Mouse (Mus musculus) urinary bladder, postnatal 14 days (tissue): ENCODE measurements around the gene Plin3.
A peak's percentile ranks its signal among the peaks of the same experiment; 100 is the strongest.

Experiments used
- DNase-seq: peaks from one replicate; pipeline ENCODE4 v3.0.0; 2021; ENCODE audit warnings: low spot score

Gene Plin3

DNA sequence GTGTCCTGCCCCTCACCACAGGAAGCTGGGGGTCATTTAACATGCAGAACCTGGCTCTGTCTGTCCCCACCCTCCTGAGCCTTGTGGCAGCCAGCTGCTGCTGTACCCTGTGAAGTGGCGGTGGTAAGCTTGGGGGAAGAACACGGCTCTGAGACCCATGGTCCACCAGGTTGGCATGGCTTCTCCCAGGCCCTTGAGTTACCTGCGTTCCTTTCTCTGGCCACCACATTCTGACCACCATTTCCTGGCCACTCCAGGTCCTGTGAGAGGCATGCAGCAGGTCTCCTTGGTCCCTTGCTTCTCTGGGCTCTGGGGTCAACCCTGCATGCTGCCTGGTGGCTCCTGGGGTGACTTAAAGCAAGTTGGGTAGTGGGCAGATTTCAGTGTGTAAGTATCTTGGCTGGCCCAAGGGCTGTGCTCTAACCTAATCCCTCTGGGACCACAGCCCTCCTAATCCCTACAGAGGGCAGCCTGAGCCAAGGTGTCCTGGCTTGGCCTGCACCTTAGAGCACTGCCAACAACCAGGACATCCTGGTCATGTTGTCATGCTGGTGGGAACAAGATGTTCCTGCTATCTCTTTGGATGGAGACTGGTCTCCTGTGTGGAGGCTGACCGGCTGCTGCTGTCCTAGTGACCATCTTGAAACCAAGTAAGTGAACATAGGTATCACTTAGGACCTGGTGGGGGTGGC lies at the start of gene Plin3:
Plin3 (minus strand) TSS at position 343 of the 692 bp plus-strand sequence.
- no peak for DNase-seq

DNA sequence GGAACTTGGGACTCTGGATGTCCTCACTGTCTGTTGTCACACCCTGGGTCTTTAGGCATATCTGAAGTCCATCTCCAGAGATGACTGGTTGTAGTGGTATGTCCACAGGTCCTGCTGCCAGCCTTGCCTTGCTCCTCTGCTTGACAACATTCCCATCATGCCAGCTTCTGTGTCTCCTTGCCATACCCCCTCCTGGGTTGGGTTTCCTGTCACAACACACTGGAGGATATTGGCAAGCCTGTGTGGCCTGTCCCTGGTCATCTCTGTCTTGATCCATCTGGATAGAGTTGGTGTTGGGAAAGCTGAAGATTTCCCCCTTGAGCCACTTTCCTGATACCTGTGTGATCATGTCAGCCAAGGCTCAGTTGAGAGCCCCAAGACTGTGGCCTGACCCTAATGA lies 48.0 kb upstream of the Plin3 start:
- DNase-seq: no peak

DNA sequence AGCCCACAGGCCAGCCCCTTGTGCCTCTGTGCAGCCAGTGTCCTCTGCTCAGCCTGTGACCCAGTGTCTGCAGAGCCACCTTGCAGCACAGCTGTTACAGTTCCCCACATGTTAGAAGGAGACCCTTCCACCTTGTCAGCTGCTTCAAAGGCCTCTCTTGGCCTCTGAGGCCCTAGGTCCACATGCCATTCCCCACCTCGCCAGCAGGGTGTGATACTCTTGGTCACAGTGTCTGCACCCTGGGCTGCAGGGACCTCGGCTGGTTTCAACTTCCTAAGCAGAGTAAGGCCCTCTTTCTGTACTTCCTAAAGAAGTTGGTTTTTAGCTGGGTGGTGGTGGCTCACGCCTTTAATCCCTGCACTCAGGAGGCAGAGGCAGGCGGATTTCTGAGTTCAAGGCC lies 46.2 kb upstream of the Plin3 start:
- DNase-seq: peak; percentile 52

DNA sequence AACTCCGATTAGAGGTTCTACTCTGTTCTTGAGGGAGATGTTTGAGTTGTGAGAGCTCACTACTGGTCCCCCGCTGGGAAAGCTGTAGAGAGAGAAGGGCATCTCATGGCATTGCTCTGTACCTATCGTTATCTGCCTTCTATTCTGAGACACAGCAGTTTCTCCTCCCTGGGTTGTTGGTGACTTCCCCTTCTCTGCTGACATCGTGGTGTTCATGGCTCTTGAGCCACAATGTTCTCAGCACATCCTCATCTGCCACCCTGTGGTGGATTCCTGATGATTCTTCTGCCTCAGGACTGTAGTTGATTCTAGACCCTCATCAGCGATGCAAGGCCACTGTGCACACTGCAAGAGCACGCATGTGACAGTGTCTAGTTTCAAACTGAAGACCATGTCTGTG lies 45.1 kb upstream of the Plin3 start:
- no peak for DNase-seq

DNA sequence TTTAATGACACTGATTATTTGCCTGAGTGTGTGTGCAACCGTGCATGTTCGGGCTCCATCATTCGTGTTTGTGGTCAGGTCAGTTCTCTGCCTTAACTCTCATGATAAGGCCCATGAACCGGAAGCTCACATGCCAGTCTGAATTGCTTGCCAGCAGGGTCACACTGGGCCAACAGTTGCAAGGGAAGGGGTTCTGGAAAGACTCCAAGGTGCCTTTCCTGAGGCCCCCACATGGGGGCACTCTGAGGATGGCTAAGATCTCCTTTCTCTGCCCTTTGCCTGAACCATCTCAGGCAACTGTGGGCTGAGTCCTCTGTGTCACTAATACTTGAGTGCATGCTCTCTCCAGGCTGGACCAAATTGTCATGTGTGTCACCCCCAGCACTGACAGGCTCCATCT lies 44.5 kb upstream of the Plin3 start:
- DNase-seq: peak; percentile 35

DNA sequence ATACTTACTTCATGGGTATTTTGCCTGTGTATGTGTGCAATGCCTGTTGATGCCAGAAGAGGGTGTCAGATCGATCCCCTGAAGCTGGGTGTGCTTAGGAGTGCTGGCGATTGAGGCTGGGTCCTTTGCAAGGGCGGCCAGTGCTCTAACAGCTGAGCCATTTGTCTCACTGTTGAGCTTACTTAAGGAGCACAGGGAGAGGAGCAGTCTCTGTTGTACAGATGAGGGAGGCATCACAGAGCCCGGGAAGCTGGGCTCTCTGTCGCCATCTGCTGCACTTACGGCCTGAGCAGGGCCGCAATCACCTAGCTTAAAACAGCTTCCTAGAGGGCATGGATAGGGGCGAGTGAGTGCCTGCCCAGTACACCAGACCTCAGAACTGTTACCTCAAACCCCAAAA lies 40.3 kb upstream of the Plin3 start:
- DNase-seq: no peak

DNA sequence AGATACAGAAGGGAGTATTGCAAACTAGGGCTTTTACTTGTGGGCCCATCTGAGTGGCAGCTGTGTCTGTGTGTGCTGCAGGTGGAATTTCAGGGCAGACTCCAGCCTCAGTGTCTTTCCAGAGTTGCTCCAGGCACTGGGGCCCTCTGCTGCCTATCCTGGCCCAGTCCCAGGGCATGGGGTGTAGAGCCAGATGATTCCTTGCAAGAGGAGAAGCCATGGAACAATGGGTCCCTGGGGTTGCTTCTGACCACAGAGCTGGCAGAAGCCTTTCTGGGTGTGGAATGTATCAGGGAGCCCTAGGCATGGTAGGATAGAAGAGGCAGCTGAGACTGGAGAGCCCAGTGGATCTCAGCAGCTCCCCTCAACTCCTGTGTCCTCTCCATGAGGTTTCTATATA lies 38.6 kb upstream of the Plin3 start:
- DNase-seq: no peak

DNA sequence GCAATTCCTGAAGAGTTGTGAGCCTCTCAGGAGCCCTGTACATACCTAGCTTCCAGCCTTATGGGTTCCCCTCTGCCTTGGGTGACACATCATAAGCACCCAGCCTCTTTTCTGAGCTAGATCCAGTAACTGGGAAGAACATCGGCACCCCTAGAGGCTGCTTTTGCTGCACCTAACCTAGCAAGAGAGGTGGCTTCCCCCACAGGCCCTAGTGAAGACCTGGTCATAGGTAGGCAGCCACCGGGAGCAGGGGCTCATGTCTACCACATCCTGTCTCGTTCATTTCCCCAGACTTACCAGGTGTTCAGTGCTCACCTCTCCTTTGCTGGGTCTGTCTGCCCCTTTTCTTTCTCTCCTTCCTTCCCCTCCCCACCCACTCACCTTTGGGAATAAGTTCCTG lies 37.7 kb upstream of the Plin3 start:
- no peak for DNase-seq

DNA sequence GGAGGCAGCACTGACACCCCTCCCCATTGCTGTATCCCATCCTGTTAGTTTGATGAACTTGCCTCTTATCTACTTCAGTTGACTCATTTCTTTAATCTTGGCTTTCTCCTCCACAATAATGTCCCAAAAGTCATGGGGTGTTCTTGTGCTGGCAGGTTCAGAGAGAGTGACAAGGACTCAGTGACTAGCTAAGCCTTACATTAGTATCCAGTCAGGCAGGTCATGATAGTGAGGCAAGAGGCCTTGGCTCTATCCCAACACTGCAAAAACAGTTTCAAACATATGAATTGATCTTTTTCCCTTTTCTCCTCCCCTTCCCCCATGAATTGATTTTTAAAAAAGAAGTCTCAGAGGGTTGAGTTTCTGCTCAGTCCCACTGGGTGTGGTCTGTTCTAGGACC lies 36.6 kb upstream of the Plin3 start:
- DNase-seq: no peak

DNA sequence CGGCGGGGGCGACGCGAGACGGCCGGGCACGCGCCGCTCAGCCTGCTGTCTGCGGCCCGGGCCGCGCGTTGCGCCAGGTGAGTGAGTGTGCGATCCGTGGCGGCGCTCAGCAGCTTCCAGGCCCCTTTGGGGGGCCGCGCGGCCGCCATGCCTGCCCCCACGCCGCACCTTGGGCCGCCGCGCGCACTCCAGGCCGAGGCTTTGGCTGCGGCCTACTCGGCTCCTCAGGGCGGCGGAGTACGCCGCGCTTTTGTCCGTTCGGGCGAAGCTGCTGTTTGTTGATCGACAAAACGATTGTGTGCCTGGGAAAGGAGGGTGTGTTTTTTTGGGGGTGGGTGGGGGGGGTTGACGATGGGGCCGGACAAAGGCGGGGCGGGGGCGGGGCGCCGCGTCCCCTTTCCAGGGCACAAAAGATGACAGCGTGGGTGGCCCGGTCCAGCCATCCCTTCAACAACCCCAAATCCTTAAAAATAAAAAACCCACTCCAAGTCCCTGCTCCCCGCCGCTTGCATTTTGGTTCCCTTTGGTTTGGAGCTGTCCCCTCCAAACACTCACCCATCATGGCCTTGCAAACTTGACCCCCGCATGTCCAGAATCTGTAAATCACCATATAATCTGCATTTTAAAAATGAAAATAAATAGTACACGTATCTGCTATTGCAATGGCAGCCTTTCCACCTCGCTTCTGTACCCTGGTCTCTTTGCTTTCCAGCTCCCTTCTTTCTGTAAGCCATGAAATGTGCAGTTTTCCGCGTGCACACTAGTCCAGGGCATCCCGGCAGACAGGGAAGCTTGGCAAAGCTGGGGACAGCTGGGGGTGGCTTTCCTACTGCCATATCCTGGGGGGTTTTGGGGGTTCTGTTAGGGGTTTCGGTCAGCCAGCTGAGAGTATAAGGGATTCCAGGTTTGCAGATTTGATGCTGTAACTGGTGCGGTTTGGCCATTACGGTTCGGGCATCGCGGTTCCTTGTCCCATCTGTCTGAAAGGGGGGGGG lies 33.8 kb upstream of the Plin3 start:
- DNase-seq: peak; percentile 36

DNA sequence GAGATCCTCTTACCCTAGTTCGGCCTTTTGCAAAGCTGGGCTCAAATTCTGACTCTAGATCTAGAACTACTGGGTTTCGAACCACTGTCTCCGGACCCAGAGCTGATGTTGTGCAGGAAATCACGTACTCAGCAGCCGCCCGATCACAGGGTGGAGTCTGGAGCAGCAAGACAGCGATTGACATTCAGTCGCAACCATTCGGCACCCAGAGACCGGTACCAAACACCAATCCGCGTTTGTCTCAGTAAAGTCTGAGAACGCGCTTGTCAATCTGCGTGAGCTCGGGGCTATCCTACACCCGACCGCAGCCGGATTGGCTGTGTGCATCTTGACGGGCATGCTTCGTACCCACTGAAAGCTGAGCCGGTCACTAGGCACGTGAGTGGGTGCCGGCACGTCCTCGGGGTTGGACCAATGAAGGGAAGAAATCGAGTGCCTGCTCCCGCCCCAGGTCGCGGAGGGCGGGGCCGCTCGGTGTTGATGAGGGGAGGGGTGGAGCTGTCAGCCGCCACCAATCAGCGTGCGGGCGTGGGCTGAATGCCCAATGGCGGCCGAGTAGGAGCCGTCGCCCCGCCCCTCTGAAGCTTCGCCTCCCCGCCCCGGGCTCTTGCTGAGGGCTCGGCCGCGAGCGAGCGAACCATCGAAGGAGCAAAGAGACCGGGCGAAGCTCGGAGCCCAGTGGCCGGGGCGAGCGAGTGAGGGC lies 32.9 kb upstream of the Plin3 start, which contains the start of gene Kdm4b:
Kdm4b (plus strand) TSS at position 613 of the 703 bp plus-strand sequence.
- peak; percentile 99 for DNase-seq

DNA sequence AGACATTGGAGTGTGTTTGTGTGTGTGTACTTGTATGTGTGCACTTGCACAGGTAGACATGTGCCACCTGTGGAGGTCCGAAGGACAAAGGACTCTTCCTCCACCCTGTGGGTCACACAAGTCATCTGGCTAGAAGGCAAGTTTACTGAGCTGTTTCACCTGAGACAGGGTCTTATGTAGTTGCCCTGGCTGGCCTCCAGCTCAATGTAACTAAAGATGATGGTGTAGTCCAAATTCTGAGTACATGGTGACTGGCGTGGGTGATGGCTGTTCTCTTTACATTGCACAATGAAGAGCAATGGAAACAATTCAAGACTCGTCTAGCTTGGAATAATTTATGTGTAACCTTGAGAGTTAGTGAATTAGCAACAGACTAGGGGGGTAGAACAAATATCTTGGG lies 31.7 kb upstream of the Plin3 start:
- DNase-seq: no peak

DNA sequence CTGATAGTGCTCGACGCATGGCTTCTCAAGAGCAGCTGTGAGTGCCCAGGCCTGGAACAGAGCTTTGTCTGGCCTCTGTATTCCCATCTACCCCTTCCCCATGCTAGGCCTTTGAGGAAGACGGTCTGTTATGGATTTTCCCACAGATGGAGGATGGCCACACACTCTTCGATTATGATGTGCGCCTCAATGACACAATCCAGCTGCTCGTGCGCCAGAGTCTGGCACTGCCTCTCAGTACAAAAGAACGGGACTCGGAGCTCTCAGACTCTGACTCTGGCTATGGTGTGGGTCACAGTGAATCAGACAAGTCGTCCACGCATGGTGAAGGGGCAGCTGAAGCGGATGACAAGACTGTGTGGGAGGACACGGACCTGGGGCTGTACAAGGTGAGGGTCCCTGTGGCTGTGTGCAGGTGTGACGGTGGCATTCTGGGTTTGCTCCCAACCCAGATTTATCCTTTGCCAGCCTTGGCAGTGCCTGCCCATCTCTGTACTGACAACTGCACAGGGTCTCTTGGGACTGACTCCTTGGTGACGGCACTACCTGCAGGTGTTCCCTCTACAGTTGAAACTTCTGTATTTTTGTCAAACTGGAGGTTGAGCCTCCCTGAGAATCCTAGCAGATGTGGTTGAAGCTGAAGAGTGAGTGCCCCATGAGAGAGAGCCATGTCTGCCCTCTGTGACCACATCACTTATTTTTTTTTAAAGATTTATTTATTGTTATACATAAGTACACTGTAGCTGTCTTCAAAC lies 16.7 kb upstream of the Plin3 start:
- no peak for DNase-seq

DNA sequence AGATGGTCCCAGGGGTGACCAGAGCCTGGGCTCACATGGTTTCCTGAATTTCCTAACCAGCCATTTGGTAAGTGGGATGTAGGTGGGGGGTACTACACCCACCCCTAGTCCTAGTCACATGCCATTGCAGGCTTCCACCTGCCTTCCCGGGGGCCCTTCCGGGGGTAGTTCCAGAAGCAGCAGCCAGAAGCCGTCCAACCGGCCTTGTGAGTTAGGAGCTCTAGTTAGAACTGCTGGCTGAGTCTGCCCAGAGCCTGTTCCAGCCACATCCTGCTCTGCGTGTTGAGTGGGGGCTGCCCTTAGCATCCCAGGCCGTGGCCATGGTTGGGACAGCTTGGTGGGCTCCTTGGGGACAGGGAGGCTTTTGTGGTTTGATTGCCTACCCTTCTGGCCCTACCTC lies 15.4 kb upstream of the Plin3 start:
- DNase-seq: peak; percentile 87

DNA sequence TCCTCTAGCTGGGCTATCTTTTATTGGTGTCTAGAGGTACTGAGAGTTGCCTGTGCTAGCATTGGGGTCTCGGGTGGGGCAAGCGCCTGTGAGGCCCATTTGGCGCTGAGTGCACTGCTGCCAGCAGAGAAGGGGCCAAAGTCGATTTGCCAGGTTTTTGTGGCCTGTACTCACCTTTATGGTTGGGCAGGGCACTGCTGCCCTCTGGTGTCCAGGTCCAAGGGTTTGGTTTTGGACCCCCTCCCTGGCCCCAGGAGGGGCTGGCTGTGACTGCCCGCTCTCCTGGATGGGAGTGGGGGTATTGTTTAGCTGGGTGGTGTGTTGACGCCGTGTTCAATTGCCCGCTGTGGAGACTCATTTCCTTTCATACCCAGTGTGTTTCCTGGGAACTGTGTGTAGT lies 13.2 kb upstream of the Plin3 start:
- DNase-seq: no peak

DNA sequence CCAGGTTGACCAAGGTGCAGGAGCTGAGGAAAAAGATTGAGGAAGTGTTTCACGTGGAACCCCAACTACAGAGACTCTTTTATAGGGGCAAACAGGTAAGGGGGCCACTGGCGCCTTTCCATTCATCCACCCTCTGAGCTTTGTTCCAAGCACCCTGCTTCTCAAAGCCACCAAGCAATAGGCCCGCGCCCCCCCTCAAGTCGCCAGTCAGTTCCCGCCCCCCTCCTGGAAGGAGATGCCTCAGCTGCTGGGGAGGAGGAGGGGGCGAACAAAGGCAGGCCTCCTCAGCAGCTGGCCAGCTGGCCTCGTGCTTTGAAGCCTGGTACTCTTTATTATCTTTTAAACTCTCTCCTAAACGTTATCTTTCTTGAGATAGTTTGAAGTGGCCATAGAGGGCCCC lies 12.5 kb upstream of the Plin3 start:
- DNase-seq: no peak

DNA sequence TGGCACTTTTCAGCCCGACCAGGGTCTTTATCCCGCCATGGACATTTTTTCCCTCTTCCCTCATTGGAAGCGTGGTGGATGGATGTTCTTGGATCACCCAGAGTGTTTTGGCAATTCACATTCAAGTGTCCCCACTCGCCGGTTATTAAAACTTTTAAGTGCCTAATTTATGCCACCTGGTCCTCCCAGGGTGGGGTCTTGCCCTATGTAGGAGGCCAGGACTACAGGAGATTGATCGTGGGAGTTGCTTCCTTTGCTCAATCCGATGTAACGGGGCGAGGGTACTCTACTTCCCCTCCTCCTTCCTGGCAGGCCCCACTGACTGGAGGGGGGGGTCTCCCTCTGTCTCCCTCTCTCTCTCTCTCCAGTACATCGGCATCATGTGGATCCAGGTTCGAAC lies 12.0 kb upstream of the Plin3 start:
- DNase-seq: no peak

DNA sequence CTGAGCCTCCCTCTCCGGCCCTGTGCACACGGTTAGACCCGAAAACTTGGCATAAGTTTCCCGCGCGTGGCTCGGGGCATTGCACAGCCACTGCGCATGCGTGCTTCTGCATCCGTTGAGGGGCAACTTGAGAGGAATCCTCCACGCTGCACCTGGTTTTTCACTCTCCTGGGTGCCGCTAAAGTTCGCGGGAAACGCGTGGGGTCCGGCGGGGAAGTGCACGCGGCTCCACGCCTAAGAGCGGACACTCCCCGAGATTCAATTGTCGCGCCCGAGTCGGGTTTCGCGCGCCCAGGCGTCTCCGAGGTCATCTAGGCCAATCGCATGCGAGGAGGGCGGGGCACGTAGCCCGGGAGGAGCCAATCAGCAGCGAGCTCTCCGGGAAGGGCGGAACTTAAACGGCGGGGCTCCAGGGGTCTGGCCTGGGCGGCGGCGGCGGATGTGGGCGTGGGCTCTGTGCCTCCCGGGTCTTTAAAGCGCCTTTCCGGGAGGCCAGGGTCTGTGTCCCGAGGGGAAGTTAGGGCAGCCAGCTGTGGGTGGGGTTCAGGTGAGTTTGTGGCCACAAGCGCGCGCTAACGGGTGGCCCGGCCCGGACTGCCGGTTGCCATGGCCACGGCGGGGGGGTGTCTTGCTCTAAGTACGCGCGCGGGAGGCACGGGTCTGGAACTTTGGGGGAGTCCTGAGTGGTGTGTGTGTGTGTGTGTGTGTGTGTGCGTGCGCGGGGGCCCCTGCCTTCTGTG lies 11.3 kb upstream of the Plin3 start:
- DNase-seq: peak; percentile 96

DNA sequence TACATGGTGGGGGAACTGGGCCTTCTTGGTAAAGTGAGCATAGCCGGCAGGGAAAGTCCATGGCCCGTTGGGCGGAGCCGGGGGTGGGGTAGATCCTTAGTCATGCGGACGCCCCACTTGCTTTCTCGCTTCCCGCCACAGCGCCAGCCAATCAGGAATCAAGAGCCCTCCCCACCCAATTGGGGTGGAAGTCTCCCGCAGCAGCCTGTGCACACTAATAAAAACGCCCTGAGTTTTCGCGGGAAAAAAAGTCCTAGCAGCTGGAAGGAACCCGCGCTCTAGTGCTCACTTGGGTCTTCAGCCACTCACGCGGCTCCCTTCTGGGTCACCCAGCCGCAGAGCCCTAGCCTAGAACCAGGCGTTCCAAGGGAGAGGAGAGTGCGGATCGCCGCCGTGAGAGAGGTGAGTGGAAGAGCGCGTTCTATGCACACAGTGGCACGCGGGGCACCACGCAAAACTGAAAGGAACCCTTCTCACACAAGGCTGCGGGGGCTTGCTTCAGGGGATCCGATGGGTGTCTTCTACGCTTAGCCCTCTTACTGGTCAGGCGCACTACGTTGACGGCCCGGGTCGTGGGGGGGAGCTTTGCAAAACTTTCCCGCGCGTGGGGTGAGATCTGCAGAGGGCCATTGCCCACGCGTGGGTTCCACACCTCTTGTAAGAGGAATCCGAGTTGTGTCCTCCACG lies 10.6 kb upstream of the Plin3 start, which contains the start of gene Uhrf1:
Uhrf1 (plus strand) TSS at position 162 of the 687 bp plus-strand sequence.
- peak; percentile 88 for DNase-seq

DNA sequence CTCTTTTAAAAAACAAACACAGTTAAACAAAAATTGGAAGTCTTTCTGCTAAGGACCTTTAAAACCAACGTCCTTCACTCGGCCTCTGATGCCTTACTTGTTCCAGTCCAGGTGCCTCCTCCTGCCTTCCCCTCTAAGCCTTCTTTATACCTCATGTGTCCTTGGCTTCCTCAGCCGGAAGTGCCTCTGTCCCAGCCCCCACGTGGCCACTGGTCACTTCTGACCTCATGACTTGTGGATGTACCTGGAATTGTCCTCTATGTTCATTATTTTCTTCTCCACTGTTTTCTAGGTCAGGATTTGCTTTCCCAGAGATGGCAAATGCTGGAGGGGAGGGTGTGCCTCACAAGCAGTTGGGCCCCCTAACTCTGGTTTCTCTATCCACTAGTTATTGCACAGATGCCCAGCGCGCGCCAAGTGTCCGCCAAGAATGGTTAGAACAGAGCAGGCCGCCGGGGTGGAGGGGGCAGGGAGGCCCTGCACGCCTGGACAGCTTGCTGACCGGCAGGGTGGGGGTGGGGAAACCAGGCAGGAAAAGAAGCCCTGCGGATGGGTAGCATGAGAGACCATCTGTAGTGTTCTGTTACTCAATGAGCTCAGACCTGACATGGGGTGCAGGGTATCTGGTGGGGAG lies 9.8 kb upstream of the Plin3 start:
- peak; percentile 38 for DNase-seq
